Mouse (Mus musculus): ENCODE results near the gene Jam3.
"Not testable (repeated sequence)": the region's sequence is repeated elsewhere in the genome, so short reads cannot be mapped to it uniquely, and the experiment has no call there.

The Jam3 gene

DNA sequence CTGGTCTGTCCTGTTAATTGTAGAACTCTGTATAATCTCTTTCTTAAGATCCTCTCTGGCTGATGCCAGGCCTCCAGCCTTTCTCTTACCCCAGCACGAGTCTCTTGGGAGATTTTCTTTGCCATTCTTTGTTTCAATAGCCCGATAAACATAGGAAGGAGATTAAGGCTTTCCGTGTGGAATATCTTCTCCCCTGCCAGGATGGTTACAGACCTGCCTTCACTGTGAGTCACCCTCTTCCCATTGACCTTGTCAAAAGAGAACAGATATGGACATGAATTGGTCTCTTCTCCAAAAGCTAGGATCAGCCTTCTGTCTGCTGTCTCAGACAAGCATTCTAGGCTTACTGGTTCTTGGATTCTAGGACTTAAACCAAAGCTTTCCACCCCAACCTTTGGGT lies 15.5 kb upstream of the Jam3 start:
- no peak for DNase-seq (ENCODE audit: low spot score)

DNA sequence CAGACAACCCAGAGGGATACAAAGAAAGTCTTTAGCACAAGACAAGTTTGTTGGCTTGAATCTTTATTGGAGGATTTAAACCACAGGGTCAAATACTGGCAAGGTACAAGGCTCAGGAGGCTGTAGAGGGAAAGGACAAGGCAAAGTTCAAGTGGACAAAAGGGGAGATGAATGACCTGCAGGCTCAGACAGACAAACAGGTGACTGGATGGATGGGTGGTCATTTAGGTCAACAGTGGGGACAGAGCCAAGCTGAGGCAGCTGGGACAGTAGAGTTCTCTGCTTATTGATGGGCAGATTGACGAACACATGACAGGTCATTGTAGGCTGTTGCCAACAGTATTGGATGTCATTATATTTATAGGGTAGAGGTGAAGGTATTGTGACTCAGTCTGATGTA lies 11.8 kb upstream of the Jam3 start:
- DNase-seq (ENCODE audit: low spot score), result no peak

DNA sequence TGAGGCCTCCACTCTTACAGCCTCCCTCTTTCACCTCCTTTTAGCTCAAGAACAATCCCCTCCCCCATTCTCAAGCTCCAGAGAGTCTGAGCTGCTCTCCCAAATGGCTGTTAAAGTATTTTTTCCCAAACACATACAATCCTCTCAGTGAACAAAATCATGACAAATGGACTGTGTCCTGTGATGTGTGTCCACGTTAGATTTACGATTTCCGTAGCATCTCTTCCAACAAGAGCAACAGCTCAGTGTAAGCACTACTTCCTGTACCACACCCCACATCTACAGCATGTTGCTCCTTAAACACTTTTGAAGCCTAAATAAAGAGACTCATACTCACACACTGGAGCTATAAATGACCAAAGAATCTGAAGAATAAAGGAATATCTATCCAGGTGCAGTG lies 10.4 kb upstream of the Jam3 start:
- no peak for DNase-seq (ENCODE audit: low spot score)

DNA sequence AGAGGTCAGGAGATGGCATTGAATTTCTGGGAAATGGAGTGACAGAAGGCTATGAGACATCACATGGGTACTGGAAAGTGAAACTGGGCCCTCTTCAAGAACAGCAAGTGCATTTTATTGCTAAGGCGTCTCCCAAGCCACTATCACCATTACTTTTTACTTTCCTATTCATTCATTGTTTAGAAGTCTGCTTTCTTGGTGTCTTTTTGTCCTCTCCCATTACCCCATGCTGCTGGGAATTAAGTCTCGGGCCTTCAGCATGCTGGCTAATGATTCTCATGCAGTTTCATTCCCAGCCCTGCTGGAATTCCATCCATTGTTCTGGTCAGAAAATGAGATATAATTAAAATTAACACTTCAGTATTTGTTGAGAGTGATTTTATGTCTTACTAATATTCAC lies 9.7 kb upstream of the Jam3 start:
- no peak for DNase-seq (ENCODE audit: low spot score)

DNA sequence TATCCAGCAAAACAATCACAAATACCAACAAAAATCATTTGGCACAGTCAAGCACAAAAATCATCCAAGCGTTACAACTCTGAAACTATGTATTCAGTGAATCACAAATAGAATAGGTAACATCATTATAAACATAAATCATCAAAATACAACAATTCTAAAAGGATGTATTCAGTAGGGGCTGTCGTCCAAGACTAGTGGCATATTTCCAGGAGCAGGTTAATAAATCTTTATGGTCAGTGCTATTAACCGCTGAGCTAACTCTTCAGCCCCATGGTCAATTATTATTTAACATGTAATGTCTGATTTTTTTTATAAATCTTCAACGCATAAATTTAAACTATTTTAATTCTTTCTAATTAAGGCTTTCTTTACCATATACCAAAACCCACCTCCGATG lies 8.4 kb upstream of the Jam3 start:
- DNase-seq (ENCODE audit: low spot score), result not testable (repeated sequence)

DNA sequence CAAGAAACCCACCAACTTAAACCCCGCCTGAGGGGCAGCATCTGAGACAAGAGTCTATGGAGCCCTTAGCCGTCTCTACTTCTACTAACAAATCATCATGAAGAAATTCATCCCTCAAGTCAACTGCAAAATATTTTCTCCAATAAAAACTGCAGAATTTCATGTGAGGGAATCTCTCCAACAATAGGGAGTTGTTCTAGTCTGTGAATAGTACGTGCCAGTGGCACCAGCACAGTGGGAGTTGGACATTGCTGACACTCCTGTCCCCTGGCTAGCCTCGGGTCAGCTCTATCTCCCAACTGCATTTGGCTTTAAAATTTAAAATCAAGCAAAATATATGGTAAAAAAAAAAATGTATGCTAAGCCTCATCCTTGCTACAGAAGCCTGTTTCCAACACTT lies 1.4 kb downstream of the Jam3 start:
- no peak for DNase-seq (ENCODE audit: low spot score)

DNA sequence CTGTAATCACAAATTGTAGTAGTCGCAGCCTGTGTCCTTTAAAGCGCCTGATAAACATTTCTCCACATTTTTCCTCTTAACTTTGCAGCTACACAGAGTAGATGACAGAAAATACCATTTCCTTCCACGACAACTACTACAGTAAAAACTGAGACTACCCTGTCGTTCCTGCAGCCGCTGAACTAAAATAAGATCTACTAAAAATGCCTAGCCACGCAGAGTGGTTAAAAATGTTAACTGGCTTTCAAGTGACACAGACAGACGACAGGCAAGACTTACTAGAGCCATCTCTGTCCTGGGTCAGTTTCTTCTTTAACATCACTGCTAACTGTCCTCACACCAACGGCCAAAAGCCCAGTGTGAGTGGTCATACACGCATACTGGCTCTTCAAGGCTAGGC lies 5.4 kb downstream of the Jam3 start:
- no peak for DNase-seq (ENCODE audit: low spot score)

DNA sequence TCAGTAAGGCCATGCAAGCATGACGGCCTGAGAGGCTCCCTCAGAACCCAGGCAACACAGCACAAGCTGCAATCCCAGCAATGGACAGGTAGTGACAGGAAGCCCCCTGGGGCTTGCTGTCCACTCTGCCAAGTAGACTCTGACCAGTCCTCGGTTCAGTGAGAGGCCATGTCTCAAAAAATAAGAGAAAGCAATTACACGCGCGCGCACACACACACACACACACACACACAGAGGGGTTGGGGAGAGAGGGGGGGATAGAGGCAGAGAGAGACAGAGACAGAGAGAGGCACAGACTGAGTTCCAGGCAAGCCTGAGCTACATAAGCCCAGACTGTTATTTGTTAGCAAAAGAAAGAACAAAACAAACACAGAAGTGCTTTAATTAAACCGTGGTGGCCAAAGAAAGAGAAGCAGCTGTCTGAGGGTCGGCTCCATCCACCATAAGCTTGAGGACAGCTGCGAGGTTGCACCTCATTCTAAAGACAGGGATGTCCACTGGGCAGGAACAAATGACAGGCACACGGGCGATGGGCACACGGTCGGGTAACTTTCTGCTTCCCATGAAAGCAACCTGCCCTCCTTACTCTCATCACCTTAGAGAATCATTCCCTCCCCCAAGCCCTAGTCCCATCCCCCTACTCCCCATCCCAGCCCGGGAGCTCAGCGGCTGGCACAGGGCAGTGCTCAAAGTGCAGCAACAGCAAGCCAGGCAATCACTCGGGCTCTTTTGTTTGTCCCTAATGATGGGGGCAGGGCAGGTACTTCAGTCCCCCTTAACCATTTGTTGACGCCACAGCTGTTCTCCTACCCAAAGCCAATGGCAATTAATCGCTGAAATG lies 6.4 kb downstream of the Jam3 start:
- no peak for DNase-seq (ENCODE audit: low spot score)

DNA sequence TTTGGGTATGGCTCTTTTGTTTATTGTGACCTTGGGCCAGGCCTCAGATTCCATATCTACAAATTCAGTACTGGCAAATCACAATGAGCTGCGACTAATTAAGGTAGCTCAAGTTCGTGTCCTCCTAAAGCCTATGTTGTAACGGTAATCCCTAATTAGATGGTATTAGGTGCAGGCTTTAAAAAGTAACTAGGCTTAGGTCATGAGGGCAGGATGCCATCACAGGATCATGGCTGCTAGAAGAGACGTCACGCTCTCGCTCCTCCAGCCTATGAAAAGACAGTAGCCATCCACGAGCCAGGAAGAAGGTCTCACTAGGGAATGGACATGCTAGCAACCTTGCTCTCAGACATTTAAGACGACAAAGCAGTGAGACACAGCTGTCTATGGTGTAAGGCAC lies 7.3 kb downstream of the Jam3 start:
- no peak for DNase-seq (ENCODE audit: low spot score)

DNA sequence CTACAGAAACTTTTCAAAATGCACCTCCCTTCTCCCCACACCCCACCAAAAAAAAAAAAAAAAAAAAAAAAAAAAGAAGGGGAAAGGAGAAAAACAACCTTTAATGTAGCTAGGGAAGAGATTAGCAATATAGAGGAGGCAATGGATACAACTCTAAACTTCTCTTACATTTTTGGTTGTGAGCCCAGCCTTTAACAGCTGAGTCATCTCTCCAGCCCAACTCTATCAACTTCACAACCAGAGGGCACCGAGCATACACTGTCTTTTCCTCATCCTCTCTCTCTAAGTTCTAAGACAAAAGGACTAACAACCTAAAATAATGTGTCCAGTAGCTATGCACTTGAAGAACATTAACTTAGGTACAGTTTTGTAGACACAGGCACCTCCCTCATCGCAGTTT lies 8.4 kb downstream of the Jam3 start:
- DNase-seq (ENCODE audit: low spot score), result no peak

DNA sequence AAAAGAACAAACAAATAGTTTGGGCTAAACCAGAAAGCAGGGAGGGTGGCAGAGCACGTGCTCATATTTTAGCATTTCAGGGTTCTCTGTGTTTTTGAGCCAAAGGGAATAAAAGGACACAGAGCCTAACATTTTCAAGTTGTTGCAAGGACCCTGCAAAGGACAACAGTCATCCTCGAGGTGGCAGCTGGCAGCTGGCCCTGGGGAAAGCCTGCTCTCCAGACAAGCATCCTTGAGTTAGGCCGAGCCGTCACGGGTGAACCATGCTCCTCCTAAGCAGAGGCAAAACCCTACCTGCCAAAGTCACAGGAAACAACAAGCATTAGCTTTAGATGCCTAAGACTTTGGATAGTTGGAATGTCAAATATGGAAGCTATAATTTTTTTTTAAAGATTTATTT lies 10.2 kb downstream of the Jam3 start:
- no peak for DNase-seq (ENCODE audit: low spot score)

DNA sequence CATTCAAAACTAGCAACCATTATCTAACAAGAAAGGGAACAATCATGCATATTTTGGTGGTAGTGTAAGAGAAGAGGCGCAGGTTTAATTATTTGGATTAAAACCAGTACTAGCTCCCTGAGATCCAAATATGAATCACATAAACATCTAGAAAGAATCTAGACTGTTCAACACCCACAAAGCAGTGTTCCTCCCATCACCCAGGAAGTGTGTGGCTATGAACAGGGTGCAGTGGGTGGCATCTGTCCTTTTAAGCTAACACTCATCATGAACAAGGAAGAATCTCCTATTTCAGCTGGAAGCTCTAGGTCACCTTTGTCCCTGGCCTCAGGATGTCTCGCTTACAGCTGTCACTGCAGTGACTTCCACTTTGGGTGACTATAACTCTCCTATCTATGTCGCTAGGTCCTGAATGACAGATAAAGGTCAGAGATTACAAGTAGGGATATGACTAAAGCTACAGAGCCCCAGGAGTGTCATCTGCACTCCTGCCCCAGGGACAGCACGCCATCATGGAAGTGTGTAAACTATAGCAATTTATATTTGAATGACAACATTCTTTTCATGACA lies 10.9 kb downstream of the Jam3 start:
- no peak for DNase-seq (ENCODE audit: low spot score)

DNA sequence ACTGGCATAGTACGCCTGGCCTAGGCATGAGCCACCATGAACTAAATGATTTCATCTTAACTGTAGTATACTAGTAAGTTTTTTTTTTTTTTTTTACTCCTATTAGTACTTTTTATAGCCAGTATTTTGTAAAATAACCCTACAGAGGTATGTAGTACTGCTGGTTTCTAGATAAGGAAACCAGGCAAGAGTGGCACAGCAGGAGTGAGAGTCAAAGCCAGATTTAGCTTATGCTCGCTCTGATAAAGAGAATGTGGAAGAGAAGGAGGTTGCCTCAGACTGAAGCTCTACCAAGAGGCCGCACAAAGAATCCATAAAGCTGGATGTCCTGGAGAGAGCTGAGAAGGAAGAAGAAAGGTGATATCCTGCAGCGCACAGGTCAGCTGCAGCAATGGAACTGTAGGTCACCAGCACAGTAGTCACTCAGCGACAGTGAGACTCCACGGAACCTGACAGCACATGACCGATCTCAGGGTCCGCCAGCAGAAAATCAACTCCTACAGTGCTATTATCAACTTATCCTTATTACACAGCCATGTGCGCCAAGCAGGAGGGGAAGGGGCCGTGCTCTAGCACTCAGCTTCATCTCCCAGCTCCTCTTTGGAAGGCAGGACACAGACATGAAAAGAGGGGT lies 14.7 kb downstream of the Jam3 start:
- DNase-seq (ENCODE audit: low spot score), result no peak

DNA sequence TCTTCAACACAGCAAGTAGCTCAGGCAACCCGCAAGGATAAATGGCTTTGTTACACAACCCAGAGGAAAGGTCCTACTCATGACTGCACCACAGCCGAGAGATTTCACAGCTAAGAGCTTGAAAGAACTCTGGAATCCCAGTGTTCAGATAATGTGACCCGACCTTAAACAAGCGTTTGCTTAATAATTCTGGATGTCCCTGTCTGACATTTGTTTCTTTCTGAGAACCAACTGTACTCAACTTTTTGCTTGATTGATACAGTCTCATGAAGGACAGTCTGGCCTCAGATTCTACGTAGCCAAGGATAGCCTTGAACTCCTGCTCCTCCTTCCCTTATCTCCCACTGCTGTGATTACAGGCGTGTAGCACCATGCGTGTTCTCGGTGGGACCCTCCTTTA lies 18.6 kb downstream of the Jam3 start:
- DNase-seq (ENCODE audit: low spot score), result no peak

DNA sequence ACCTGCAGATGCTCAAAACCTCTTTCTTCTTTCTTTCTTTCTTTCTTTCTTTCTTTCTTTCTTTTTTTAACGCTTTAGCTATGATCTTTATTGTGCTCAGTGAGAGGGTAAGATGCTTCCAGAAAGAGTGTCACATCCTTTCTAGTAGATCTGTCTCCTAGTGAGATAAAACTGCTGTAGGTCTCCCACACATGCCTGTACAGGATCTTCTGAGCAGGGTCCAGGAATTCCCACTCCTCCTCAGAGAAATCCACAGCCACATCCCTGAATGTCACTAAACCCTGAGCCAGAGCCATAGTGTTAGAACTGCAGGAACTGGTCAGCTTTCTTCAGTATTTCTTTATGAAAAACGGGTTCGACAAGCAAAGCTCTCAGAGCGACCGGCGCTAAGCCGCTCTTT lies 19.8 kb downstream of the Jam3 start:
- no peak for DNase-seq (ENCODE audit: low spot score)

DNA sequence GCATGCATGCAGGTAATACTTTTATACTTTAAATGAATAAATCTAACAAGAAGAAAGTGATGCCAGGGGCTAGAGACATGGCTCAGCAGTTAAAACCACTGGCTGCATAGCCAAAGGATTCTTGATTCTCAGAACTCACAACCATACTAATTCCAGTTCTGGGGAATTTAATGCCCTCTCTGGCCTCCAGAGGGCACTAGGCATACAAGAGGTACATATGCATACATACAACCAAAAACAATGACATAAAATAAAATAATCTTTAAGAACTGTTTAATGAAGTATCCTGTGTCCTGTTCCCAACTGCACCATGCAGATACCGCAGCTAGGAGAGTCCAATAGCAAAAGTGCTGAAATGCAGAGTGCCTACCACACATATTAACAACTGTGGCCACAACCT lies 20.8 kb downstream of the Jam3 start:
- DNase-seq (ENCODE audit: low spot score), result peak; percentile 21

DNA sequence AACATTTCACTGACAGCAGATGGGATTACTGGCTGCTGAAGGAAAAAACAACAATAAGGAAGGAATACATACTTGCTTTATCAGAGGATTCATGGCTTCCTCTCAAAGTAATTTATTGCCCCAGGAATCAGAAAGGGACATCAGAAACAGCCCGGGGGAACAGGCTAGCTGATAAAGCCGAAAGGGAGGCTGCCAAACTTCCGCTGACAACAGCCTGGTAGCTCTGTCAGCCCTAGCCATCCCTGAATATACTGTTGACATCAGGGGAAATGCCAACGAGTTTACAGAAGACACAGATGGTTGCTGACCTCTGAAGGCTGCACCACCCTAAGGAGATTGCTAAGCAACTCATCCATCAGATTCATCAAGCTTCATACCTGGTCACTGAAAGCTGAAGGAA lies 26.6 kb downstream of the Jam3 start:
- DNase-seq (ENCODE audit: low spot score), result no peak

DNA sequence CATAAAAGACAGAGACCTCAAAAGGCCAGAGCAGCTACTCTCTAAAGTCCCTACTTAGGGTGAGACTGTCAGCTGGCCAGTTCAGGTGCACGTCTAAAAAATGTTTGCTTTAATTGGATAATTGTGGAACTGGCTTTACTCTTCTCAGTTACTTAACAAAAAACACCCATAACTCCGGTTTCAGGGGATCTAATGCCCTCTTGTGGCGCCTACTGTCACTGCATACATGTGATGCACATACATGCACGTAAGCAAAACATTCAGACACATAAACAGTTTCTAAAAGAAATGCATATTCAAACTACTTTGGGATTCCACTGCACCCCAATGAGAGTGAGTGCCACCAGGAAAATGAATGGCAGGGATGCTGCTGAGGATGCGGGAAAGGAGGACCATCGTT lies 28.7 kb downstream of the Jam3 start:
- DNase-seq (ENCODE audit: low spot score), result no peak

DNA sequence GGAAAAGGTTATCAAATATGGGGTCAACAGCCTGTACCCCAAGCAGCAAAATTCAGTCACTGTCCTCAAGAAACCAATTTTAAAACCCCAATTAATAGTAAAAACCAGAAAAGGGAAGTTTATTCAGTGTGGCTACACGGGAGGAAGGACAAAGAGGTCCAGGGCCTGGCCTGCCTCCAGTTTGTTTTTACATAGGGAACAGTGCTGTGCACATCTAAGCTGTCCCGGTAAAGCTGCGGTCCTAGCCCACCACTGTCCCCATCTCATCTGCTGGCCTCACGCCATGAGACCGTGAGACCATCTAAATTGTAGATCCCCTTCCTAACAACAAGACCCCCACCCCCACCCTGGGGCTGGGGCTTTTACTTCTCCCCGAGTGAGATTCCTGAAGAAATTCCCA lies 29.8 kb downstream of the Jam3 start:
- no peak for DNase-seq (ENCODE audit: low spot score)

DNA sequence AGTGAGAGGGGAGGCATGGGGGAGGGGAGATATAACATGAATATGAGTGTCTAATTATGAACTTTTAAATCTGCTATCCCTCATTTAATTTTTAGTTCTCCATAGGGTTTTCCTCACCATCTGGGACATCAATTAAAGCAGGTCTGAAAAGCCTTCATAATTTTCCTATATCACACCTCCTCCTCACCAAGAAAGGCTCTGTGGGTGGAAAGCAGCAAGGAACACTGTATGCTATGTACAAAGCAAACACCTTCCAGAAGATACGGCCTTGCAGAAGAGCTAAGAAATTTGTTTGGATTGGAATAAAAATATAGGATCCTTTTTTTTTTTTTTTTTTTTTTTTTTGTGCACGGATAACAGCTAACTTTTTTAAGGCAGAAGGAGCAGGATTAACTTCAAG lies 31.3 kb downstream of the Jam3 start:
- DNase-seq (ENCODE audit: low spot score), result no peak

DNA sequence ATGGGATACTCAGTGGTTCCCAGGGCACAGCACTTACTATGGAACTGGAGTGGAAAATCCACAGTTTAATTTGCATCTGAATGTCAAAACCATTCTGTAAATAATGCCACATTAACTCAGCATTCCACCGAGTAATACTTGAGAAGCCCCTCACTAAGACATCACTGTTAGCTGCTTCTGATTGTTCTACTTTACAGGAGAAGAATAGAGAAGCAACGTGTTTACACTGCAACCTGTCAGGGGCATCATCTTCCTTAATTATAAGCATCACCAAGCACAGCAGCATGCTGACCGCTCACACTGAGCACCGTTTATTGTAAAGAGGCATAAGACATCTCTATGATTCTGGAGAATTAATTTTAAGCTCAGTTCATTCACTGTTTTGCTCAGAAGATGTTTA lies 32.3 kb downstream of the Jam3 start:
- DNase-seq (ENCODE audit: low spot score), result no peak

DNA sequence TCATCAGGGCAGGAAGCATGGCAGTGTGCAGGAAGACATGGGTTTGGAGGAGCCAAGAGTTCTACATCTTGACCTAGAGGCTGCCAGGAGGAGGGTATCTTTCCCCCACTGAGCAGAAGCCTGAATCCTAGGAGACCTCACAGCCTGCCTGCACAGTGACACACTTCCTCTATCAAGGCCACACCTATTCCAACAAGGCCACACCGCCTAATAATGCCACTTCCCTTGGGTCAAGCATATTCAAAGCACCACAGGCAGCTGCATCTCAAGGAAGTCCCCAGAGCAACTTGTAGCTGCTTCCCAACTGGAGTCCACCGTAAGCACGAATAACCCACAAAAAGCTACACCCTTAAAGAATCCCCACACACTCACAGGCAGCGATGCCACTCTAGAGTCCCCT lies 33.1 kb downstream of the Jam3 start:
- no peak for DNase-seq (ENCODE audit: low spot score)

DNA sequence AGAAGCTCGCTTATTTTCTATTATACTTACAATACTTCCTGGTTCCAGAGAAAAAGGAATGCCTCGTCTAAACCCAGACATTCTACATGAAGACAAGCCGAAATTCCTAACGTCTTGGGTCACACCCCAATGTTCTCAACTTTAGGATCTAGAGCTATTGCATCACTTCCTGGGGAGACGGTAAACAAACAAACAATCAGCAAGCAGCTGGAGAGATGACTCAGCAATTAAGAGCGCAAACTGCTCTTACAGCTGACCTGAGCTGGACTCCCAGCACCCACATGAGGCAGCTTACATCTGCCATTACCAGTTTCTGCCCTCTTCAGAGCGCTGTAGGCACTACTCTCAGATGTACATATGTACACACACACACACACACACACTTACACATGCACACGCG lies 34.0 kb downstream of the Jam3 start:
- DNase-seq (ENCODE audit: low spot score), result no peak

DNA sequence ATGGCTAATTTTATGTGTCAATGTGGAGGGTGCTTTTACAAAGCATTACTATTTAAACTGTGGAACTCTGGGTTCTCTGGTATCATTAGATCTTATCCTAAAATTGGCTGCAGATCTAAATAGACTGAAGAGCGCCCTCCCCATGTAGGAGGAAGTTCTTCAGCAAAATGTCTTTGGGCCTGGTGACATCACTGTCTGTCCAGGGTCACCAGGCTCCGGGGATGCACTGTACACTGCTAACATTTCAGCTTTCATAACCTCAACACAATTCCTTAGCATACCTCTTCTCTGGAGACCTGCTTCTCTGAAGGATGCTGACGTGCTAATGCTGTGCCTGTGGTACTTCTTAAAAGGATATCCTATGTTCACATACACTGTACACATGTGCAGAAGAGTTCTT lies 43.5 kb downstream of the Jam3 start:
- no peak for DNase-seq (ENCODE audit: low spot score)
